Mouse (Mus musculus) kidney, postnatal 0 days (tissue): ENCODE measurements around the gene Fn3krp. TPM values are rescaled to one million over a fixed set of nuclear protein-coding genes. Genes with fewer than 3 reads are reported as not detected.

Source experiments
- ATAC-seq: fragments of 200-750 bp; cut with Nextera tagmentation; replicated peaks from 2 replicates; pipeline ENCODE4 v1.8.0; 2017; ENCODE audit warnings: low read depth, moderate number of reproducible peaks, moderate TSS enrichment, moderate library complexity; ENCODE audit not compliant: low FRiP score
- DNase-seq: peaks from one replicate; pipeline ENCODE4 v3.0.0-alpha.2; 2016; ENCODE audit warnings: low spot score
- H3K27ac ChIP-seq: fragments of 300-500 bp; sonication (generic); 2 replicates; pipeline ENCODE4 v1.5.1; 2014; ENCODE audit warnings: mild to moderate bottlenecking
- H3K27me3 ChIP-seq: fragments of 300-500 bp; sonication (generic); 2 replicates; pipeline ENCODE4 v1.6.1; 2014; ENCODE audit warnings: low read length, mixed read lengths; ENCODE audit not compliant: insufficient read depth
- H3K36me3 ChIP-seq: fragments of 300-500 bp; sonication (generic); 2 replicates; pipeline ENCODE4 v1.6.1; 2014; ENCODE audit warnings: low read length, mixed read lengths; ENCODE audit not compliant: insufficient read depth
- H3K4me1 ChIP-seq: fragments of 300-500 bp; sonication (generic); replicated peaks from 2 replicates; pipeline ENCODE4 v1.6.1; 2014; ENCODE audit warnings: antibody characterized with exemption, low read length, mixed read lengths; ENCODE audit not compliant: insufficient read depth
- H3K4me2 ChIP-seq: fragments of 300-500 bp; sonication (generic); 2 replicates; pipeline ENCODE4 v1.6.1; 2014; ENCODE audit warnings: mild to moderate bottlenecking, low read length, moderate library complexity, mixed read lengths
- H3K4me3 ChIP-seq: fragments of 300-500 bp; sonication (generic); replicated peaks from 2 replicates; pipeline ENCODE4 v1.5.1; 2014; ENCODE audit warnings: low read depth, low read length
- H3K9ac ChIP-seq: fragments of 300-500 bp; sonication (generic); 2 replicates; pipeline ENCODE4 v1.6.1; 2014; ENCODE audit warnings: low read depth, low read length
- H3K9me3 ChIP-seq: fragments of 300-500 bp; sonication (generic); replicated peaks from 2 replicates; pipeline ENCODE4 v1.6.1; 2016; ENCODE audit warnings: low read length, inconsistent platforms, mixed read lengths
- CTCF ChIP-seq: IDR thresholded peaks from 2 replicates; pipeline ENCODE4 v1.5.1; 2016; ENCODE audit warnings: antibody characterized with exemption, low read depth, mild to moderate bottlenecking, moderate library complexity
- WGBS: fragments of 180-500 bp; shearing (Covaris S2); extraction: QIAGEN DNeasy Blood & Tissue Kit; methylation state at CpG from one replicate; pipeline ENCODE4 v1.1.7; 2014; 5-methylcytosine and 5-hydroxymethylcytosine counted together
- polyA plus RNA-seq: library from polyadenylated mRNA; unstranded; fragments of >200 nt; fragmentation: Nextera tagmentation; extraction: Ambion mirVana; gene quantifications from 2 replicates; pipeline ENCODE4 v1.2.1, GENCODE M21; 2015

Fn3krp gene
- polyA plus RNA-seq = 10.1 and 10.3 TPM in 2 replicates

DNA sequence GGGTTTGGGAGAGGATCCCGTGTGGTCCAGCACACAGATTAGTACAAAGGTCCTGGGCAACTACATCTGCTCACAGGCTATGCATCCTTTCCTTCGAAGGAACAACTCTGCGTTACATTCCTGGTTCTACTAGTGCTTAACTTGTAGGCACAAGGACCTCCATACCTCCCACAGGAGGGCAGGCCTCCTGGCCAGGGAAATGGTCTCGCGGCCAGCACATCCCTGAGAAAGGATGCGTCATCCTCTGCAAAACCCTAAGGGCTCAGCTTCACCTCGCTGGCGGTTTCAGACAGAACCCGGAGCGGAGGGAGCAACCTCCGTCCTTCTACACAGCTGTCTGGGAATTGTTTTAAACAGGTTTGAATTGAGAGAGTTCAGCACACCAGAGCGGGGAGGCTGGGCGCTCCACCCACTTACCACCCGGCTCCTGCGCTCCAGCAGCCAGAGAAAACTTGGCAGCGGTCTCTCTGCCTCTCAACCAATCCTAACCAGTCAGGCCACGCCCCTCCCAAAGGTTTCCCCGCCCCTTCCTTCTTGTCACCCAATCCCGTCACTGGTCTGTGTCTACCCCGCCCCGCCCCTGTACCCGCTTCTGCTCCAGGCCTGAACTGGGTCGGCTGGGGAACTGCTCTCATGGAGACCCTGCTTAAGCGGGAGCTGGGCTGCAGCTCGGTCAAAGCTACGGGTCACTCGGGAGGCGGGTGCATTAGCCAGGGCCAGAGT lies at the start of gene Fn3krp:
Fn3krp (plus strand) TSS at position 572 of the 723 bp plus-strand sequence.
- peak; percentile 52 for TF ChIP-seq CTCF
- 1% methylated on average over 28 of the region's 28 CpGs for WGBS
- Histone ChIP-seq H3K4me1 (no peaks in the 10 kb centered on the region; the same call in 1 of the 2 replicates), H3K27ac (peak within 1 kb of the TSS; percentile 85), H3K9ac (peak within 1 kb of the TSS; percentile 68), H3K4me3 (peak within 1 kb of the TSS; percentile 68), H3K27me3 (no peaks in the 10 kb centered on the region), H3K9me3 (no peaks in the 10 kb centered on the region), H3K4me2 (peak within 1 kb of the TSS; percentile 69), H3K36me3 (no peaks in the 10 kb centered on the region; the same call in 1 of the 2 replicates)
- peak; percentile 99 for ATAC-seq
- peak; percentile 99 for DNase-seq

- H3K4me2 ChIP-seq = no peak overlapping the region
- DNase-seq = no peak
- 64% methylated on average over 6 of the region's 6 CpGs for WGBS
- no peak overlapping the region for H3K27ac ChIP-seq
- no peaks in the 10 kb centered on the region for H3K9me3 ChIP-seq
- H3K27me3 ChIP-seq = no peaks in the 10 kb centered on the region
- ATAC-seq = no peak
- TF ChIP-seq CTCF = no peak
- H3K9ac ChIP-seq = no peak overlapping the region
- H3K4me3 ChIP-seq = no peak overlapping the region
- no peaks in the 10 kb centered on the region for H3K4me1 ChIP-seq
- H3K36me3 ChIP-seq = no peaks in the 10 kb centered on the region
Measured at GRCm38 (mm10) chr11:121373305-121373704, 47.9 kb upstream of the Fn3krp start.

GRCm38 (mm10) chr11:121378644-121379043 lies 42.6 kb upstream of the Fn3krp start:
- no peak overlapping the region for H3K4me2 ChIP-seq
- H3K9ac ChIP-seq = no peak overlapping the region
- no peak overlapping the region for H3K4me3 ChIP-seq
- no peaks in the 10 kb centered on the region for H3K9me3 ChIP-seq
- H3K27ac ChIP-seq = no peak overlapping the region
- no peaks in the 10 kb centered on the region for H3K4me1 ChIP-seq
- no peaks in the 10 kb centered on the region for H3K36me3 ChIP-seq
- DNase-seq (no peak), ATAC-seq (no peak)
- peak; percentile 23; the same call in 1 of the 2 replicates for TF ChIP-seq CTCF
- no peaks in the 10 kb centered on the region for H3K27me3 ChIP-seq

- no peaks in the 10 kb centered on the region for H3K4me1 ChIP-seq
- no peaks in the 10 kb centered on the region for H3K36me3 ChIP-seq
- H3K4me3 ChIP-seq = no peak overlapping the region
- 67% methylated on average over 6 of the region's 6 CpGs for whole genome bisulfite sequencing
- TF ChIP-seq CTCF = no peak
- no peaks in the 10 kb centered on the region for H3K9me3 ChIP-seq
- ATAC-seq (no peak), DNase-seq (no peak)
- H3K27me3 ChIP-seq = no peaks in the 10 kb centered on the region
- H3K4me2 ChIP-seq = no peak overlapping the region
- H3K9ac ChIP-seq = no peak overlapping the region
- no peak overlapping the region for H3K27ac ChIP-seq
Measured at GRCm38 (mm10) chr11:121380294-121380693, 40.9 kb upstream of the Fn3krp start.

DNA sequence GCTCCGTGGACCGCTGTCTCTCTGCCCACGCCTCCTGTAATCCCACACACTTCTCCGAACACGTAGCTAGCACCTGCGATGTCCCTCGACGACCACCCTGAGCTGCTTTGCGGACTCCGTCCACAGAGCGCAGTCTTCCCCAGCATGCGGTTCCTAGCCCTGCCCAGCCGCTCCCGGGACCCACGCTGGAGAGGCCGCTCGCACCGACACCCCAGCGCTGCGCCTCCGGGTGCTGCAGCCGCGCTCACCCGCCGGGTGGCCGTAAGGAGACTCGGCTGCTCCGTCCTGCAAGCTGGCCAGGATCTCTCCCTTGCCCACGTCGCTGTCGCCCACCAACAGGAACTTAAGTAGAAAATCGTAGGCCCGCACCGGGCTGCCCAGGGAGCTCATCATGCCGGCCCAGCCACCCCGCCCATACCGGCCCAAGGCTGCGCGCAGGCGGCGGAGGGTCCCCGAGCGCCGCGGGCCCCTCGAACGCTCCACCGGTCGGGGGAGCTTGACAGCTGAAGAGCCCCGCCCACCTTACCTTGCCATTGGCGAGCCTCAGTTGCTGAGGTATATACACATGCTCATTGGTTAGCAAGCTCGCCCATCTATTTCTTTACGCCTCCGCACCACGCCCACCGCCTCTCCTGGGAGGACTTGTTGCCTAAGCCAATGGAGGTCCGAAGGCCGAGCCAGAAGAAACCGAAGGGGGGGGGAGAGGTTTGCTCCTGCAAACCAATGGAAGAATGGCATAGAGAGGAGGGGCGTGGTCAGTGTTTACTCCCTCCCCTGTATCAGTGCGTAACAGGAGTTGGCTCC lies 33.2 kb upstream of the Fn3krp start, which contains the start of gene Rab40b:
Rab40b (minus strand) TSS at position 502 of the 804 bp plus-strand sequence.
- H3K27me3 ChIP-seq = no peaks in the 10 kb centered on the region
- no peaks in the 10 kb centered on the region for H3K36me3 ChIP-seq
- peak within 1 kb of the TSS; percentile 67 for H3K9ac ChIP-seq
- H3K27ac ChIP-seq = peak within 1 kb of the TSS; percentile 50; the same call in 1 of the 2 replicates
- ATAC-seq = peak; percentile 99
- no peak for TF ChIP-seq CTCF
- H3K4me1 ChIP-seq = 0 out of 2 replicates have a peak, but pooled peaks cover 7% of the 10 kb centered on the region
- no peaks in the 10 kb centered on the region for H3K9me3 ChIP-seq
- WGBS = under 1% methylated on average over 50 of the region's 61 CpGs
- peak; percentile 100 for DNase-seq
- peak within 1 kb of the TSS; percentile 61 for H3K4me3 ChIP-seq
- H3K4me2 ChIP-seq = peak within 1 kb of the TSS; percentile 97

DNA sequence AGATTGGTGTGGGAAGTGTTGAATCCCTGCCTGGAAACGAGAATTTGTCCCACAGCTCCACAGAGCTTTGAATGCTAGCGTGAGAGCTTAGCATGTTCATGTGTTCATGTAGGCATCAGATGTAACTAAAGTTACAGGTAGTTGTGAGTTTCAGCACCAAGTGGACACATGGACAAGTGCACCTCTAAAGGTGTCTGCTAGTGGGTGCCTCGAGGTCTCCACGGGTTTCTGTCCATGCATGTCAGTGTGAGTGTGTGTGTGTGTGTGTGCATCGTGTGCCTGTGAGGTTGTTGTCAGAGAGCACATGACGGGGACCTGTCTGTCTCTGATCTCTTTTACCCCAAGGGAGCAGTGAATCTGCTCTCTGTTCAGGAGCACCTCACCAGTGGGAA lies 32.7 kb upstream of the Fn3krp start:
- DNase-seq (no peak), ATAC-seq (peak; percentile 11)
- no peaks in the 10 kb centered on the region for H3K9me3 ChIP-seq
- H3K9ac ChIP-seq = no peak overlapping the region
- H3K4me2 ChIP-seq = peak overlapping the region; percentile 97
- no peaks in the 10 kb centered on the region for H3K27me3 ChIP-seq
- no peak overlapping the region for H3K4me3 ChIP-seq
- H3K4me1 ChIP-seq = 0 out of 2 replicates have a peak, but pooled peaks cover 7% of the 10 kb centered on the region
- 5% methylated on average over 6 of the region's 6 CpGs for WGBS
- H3K36me3 ChIP-seq = no peaks in the 10 kb centered on the region
- TF ChIP-seq CTCF = 0 out of 2 replicates have a peak, but pooled peaks have one; percentile 14
- H3K27ac ChIP-seq = no peak overlapping the region
